Mouse (Mus musculus) liver, postnatal 0 days (tissue): ENCODE data around the gene Itgad.

Source experiments
- CTCF ChIP-seq: sonication (generic); IDR thresholded peaks from 2 replicates; pipeline ENCODE4 v1.5.1; 2016; ENCODE audit warnings: antibody characterized with exemption, low read depth
- EP300 ChIP-seq: IDR thresholded peaks from 2 replicates; pipeline ENCODE4 v1.6.1; 2016; ENCODE audit warnings: antibody characterized with exemption, low read depth, mild to moderate bottlenecking

DNA sequence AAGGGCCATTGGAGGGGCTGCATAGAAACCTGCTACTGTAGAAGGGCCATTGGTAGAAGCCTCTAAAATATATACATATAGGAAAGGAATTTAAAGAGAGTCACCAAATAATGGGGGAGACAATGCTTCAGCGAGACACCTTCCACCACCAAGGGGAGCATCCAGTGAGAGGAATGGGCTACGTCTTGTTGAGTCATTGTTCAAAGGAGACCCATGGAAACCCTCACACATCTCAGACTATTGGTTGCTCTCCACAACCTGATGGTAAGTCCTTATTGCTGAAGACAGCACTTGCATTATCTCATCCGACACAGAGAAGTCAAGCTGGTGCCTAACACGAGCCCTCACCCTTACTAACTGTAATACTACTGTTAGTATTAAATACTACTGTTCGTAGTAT lies 101.6 kb downstream of the Itgad start:
- TF ChIP-seq CTCF (no peak), EP300 (no peak)
